Mouse (Mus musculus) layer of hippocampus, adult 11-12 months (tissue): ENCODE data around the gene Cpne6.
A peak's percentile ranks its signal among the peaks of the same experiment; 100 is the strongest.

ENCODE experiments used
- DNase-seq: peaks from one replicate; pipeline ENCODE4 v3.0.0; 2022; ENCODE audit warnings: low spot score

Cpne6 gene

GRCm38 (mm10) chr14:55510125-55510731, at the start of gene Cpne6:
TSS of gene Cpne6 (plus strand) at chr14:55510445.
- peak; percentile 60 for DNase-seq

- DNase-seq = no peak
Measured at GRCm38 (mm10) chr14:55461757-55462156, 48.5 kb upstream of the Cpne6 start.

GRCm38 (mm10) chr14:55466481-55466880, 43.8 kb upstream of the Cpne6 start:
- no peak for DNase-seq

GRCm38 (mm10) chr14:55467108-55467507, 43.1 kb upstream of the Cpne6 start:
- DNase-seq = no peak

- DNase-seq = no peak
Measured at GRCm38 (mm10) chr14:55468301-55468741, 41.9 kb upstream of the Cpne6 start.

GRCm38 (mm10) chr14:55469041-55469440, 41.2 kb upstream of the Cpne6 start:
- DNase-seq = no peak

- DNase-seq = no peak
Measured at GRCm38 (mm10) chr14:55469821-55470220, 40.4 kb upstream of the Cpne6 start.

- no peak for DNase-seq
Measured at GRCm38 (mm10) chr14:55470806-55471205, 39.4 kb upstream of the Cpne6 start.

- no peak for DNase-seq
Measured at GRCm38 (mm10) chr14:55475654-55476053, 34.6 kb upstream of the Cpne6 start.

- no peak for DNase-seq
Measured at GRCm38 (mm10) chr14:55477421-55477820, 32.8 kb upstream of the Cpne6 start.

- DNase-seq = no peak
Measured at GRCm38 (mm10) chr14:55477829-55478228, 32.4 kb upstream of the Cpne6 start.

- peak; percentile 75 for DNase-seq
Measured at GRCm38 (mm10) chr14:55478651-55479599, 31.3 kb upstream of the Cpne6 start, which contains the start of gene Dhrs4. TSS of gene Dhrs4 (plus strand) at chr14:55478758.

- DNase-seq = no peak
Measured at GRCm38 (mm10) chr14:55479629-55480028, 30.6 kb upstream of the Cpne6 start.

- DNase-seq = no peak
Measured at GRCm38 (mm10) chr14:55484430-55485085, 25.7 kb upstream of the Cpne6 start.

- DNase-seq = no peak
Measured at GRCm38 (mm10) chr14:55486836-55487235, 23.4 kb upstream of the Cpne6 start.

- peak; percentile 87 for DNase-seq
Measured at GRCm38 (mm10) chr14:55490361-55491201, 19.7 kb upstream of the Cpne6 start, which contains the start of gene Carmil3. TSS of gene Carmil3 (plus strand) at chr14:55490651.

- DNase-seq = peak; percentile 66
Measured at GRCm38 (mm10) chr14:55491291-55491833, 18.9 kb upstream of the Cpne6 start.

- no peak for DNase-seq
Measured at GRCm38 (mm10) chr14:55492103-55492502, 18.1 kb upstream of the Cpne6 start.

- no peak for DNase-seq
Measured at GRCm38 (mm10) chr14:55495509-55496240, 14.6 kb upstream of the Cpne6 start.

GRCm38 (mm10) chr14:55496761-55497448, 13.3 kb upstream of the Cpne6 start:
- DNase-seq = no peak
